Mouse (Mus musculus): ENCODE measurements around the gene Derl3. TPM values are rescaled to one million over a fixed set of nuclear protein-coding genes. Genes with fewer than 3 reads are reported as not detected.

The Derl3 gene
- polyA plus RNA-seq, 1 experiment from 2014 or later, result 1.5 TPM

DNA sequence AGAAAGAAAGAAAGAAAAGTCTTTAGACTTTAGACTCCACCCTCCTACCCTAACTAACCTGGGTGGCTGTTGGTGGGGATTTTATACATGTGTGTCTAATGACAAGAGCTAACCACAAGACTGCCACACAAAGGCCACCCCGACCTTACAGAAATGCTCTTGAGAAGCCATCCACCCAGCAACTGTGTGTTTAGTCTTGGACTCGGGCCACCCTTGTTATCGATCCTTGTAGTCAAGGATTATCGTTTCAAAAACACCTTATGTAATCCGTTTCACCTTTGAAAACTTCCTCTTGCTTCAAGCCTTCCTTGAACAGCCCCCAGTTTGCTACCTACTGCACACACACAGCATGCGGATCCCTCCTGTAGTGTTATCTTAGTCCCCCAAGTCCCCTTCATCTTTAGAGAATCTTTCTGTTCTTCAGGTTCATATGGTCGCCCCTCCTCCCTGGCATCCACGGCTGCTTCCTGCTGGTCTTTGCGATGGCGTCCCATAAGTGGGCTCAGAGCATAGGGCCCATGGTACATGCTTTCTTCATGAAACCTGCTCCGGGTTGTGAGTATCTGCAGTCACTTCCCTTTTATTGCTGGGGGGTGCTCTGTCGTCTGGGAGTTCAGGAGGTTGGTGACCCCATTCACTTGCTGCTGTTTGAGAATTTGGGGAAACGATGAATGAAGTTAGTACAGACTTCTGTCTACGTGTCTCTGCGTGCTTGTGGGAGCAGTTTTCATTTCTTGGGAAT is 49.7 kb downstream of the Derl3 start, which contains the start of gene Vpreb3:
Vpreb3 (plus strand) TSS at position 322 of the 742 bp plus-strand sequence.
- no peaks in the 10 kb centered on the region for H3K9me3 ChIP-seq (ENCODE audit: control insufficient read depth, low read length)
- WGBS, result 86% methylated on average over 15 of the region's 15 CpGs
- no peak within 1 kb of the TSS for H3K4me3 ChIP-seq (replicated peaks; ENCODE audit: low read length)
- H3K27ac ChIP-seq, result no peak within 1 kb of the TSS
- peaks cover 4% of the 10 kb centered on the region; the same call in 1 of the 2 replicates for H3K4me1 ChIP-seq (replicated peaks; ENCODE audit: control insufficient read depth, insufficient read depth, low read length)
- H3K27me3 ChIP-seq (ENCODE audit: control insufficient read depth, insufficient read depth, low read length), result no peaks in the 10 kb centered on the region
- H3K4me2 ChIP-seq (replicated peaks), result no peak within 1 kb of the TSS
- no peaks in the 10 kb centered on the region for H3K36me3 ChIP-seq (replicated peaks; ENCODE audit: control insufficient read depth, insufficient read depth)
- no peak within 1 kb of the TSS for H3K9ac ChIP-seq
- no peak for DNase-seq (ENCODE audit: low spot score)
- no peak for ATAC-seq (ENCODE audit: low FRiP score)

DNA sequence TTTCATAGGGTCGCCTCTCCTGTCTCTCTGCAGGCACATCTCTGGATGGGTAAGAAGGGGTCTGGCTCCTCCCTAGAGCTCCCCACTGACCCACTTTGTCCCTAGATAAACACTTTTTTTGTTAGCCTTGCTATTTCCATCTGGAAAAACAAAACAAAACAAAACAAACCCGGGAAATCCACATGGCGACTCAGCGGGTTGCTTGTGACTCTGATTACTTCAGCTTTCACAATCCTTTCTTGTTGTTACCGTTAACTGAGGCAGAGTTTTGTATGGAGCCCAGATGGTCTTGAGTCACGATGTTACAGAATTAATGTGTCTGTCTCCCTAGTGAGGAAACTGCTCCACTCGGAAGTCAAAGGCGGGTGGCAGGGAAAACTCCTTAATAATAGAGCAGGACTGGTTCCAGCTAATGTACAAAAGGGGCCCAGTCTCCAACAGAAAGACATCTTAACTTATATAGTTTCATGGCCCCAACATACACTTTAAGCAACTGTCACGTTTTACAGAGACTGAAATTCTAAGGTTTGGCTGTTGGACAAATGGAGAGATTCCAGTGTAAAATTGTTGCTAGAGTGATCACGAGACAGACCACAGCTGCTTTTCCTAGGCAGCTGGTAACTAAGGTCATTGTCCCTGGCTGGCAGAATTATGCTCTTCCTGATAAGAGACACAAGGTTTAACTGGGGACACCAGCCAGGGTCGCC is 51.0 kb downstream of the Derl3 start:
- ATAC-seq (ENCODE audit: low FRiP score) (peak; percentile 39; the same call in 1 of the 2 replicates), DNase-seq (ENCODE audit: low spot score) (peak; percentile 46)
- Histone ChIP-seq H3K27me3 (ENCODE audit: control insufficient read depth, insufficient read depth, low read length) (no peaks in the 10 kb centered on the region), H3K27ac (peak overlapping the region; percentile 48), H3K4me3 (replicated peaks; ENCODE audit: low read length) (no peak overlapping the region), H3K36me3 (replicated peaks; ENCODE audit: control insufficient read depth, insufficient read depth) (no peaks in the 10 kb centered on the region), H3K9me3 (ENCODE audit: control insufficient read depth, low read length) (no peaks in the 10 kb centered on the region), H3K9ac (no peak overlapping the region), H3K4me2 (replicated peaks) (no peak overlapping the region), H3K4me1 (replicated peaks; ENCODE audit: control insufficient read depth, insufficient read depth, low read length) (peaks cover 4% of the 10 kb centered on the region; the same call in 1 of the 2 replicates)
- WGBS, result 16% methylated on average over 11 of the region's 11 CpGs

DNA sequence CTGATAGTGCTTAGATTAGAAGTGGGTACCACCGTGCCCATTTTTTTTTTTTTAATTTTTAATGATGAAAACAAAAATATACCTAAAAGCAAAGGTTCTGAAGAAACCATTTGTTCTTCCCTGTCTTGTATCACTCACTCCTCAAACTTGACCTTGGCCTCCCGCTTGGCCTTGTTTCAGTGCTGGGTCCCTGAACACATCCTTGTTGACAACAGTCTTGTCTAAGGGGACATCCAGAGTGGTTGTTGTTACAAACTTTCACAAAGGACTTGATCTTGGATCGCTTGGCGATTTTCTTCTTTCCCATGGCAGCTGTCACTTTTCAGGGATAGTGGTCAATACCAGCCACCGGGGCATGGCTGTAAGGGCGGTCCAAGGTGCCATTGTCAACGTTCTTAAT is 52.0 kb downstream of the Derl3 start:
- 91% methylated on average over 7 of the region's 7 CpGs for WGBS
- Histone ChIP-seq H3K4me3 (replicated peaks; ENCODE audit: low read length) (no peak overlapping the region), H3K27me3 (ENCODE audit: control insufficient read depth, insufficient read depth, low read length) (no peaks in the 10 kb centered on the region; the same call in 1 of the 2 replicates), H3K9me3 (ENCODE audit: control insufficient read depth, low read length) (no peaks in the 10 kb centered on the region), H3K4me1 (replicated peaks; ENCODE audit: control insufficient read depth, insufficient read depth, low read length) (peaks cover 4% of the 10 kb centered on the region; the same call in 1 of the 2 replicates), H3K36me3 (replicated peaks; ENCODE audit: control insufficient read depth, insufficient read depth) (no peaks in the 10 kb centered on the region), H3K27ac (no peak overlapping the region), H3K9ac (no peak overlapping the region), H3K4me2 (replicated peaks) (no peak overlapping the region)
- DNase-seq (ENCODE audit: low spot score) (no peak), ATAC-seq (ENCODE audit: low FRiP score) (no peak)

Other genes starting within 250 kb of the Derl3 start
- gene Susd2, start 249.4 kb upstream of the Derl3 start, polyA plus RNA-seq (2014; fragmentation: Nextera tagmentation; extraction: Ambion mirVana), result 6.9 and 7.3 TPM in 2 replicates
- gene Cabin1, start 129.1 kb upstream of the Derl3 start, polyA plus RNA-seq (2014; fragmentation: Nextera tagmentation; extraction: Ambion mirVana), result 32.4 and 40.4 TPM in 2 replicates
- 84.3 and 89.8 TPM in 2 replicates for gene Ddt, start 120.0 kb upstream of the Derl3 start, polyA plus RNA-seq (2014; fragmentation: Nextera tagmentation; extraction: Ambion mirVana)
- gene Gm20441, start 112.5 kb upstream of the Derl3 start, polyA plus RNA-seq (2014; fragmentation: Nextera tagmentation; extraction: Ambion mirVana), result not detected in 2 replicates
- 0.57 and 1.4 TPM in 2 replicates for gene Gstt3, start 112.0 kb upstream of the Derl3 start, polyA plus RNA-seq (2014; fragmentation: Nextera tagmentation; extraction: Ambion mirVana)
- gene Gstt1, start 94.8 kb upstream of the Derl3 start, polyA plus RNA-seq (2014; fragmentation: Nextera tagmentation; extraction: Ambion mirVana), result 12.1 and 12.2 TPM in 2 replicates
- not detected in 2 replicates for gene Gstt4, start 70.9 kb upstream of the Derl3 start, polyA plus RNA-seq (2014; fragmentation: Nextera tagmentation; extraction: Ambion mirVana)
- 5.8 and 8.3 TPM in 2 replicates for gene Gstt2, start 56.0 kb upstream of the Derl3 start, polyA plus RNA-seq (2014; fragmentation: Nextera tagmentation; extraction: Ambion mirVana)
- gene Mif, start 33.2 kb upstream of the Derl3 start, polyA plus RNA-seq (2014; fragmentation: Nextera tagmentation; extraction: Ambion mirVana), result 1,642 and 1,896 TPM in 2 replicates
- gene Smarcb1, start 28.2 kb downstream of the Derl3 start, polyA plus RNA-seq (2014; fragmentation: Nextera tagmentation; extraction: Ambion mirVana), result 230 and 231 TPM in 2 replicates
- gene Chchd10, start 39.7 kb downstream of the Derl3 start, polyA plus RNA-seq (2014; fragmentation: Nextera tagmentation; extraction: Ambion mirVana), result 148 TPM in 2 replicates
- gene Mmp11, start 43.1 kb downstream of the Derl3 start, polyA plus RNA-seq (2014; fragmentation: Nextera tagmentation; extraction: Ambion mirVana), result 16.8 and 18.0 TPM in 2 replicates
- gene Gm867, start 47.3 kb downstream of the Derl3 start, polyA plus RNA-seq (2014; fragmentation: Nextera tagmentation; extraction: Ambion mirVana), result 2.4 and 3.1 TPM in 2 replicates
- gene Vpreb3, start 49.6 kb downstream of the Derl3 start, polyA plus RNA-seq (2014; fragmentation: Nextera tagmentation; extraction: Ambion mirVana), result 0.48 and 1.6 TPM in 2 replicates
- gene Gm5134, start 61.1 kb downstream of the Derl3 start, polyA plus RNA-seq (2014; fragmentation: Nextera tagmentation; extraction: Ambion mirVana), result 0.14 TPM in 1 of 2 replicates, not detected in the other
- gene Zfp280b, start 139.2 kb downstream of the Derl3 start, polyA plus RNA-seq (2014; fragmentation: Nextera tagmentation; extraction: Ambion mirVana), result 11.2 and 11.9 TPM in 2 replicates
- gene Slc5a4b, start 217.5 kb downstream of the Derl3 start, polyA plus RNA-seq (2014; fragmentation: Nextera tagmentation; extraction: Ambion mirVana), result not detected in 2 replicates

All from hindbrain, embryonic 14.5 days (tissue).